Mouse (Mus musculus) thymus, adult 2 months (tissue): Measurements from ENCODE around the gene Cntn5. TPM values are rescaled to one million over a fixed set of nuclear protein-coding genes. Genes with fewer than 3 reads are reported as not detected.

Experiments used
- DNase-seq: peaks from one replicate; pipeline ENCODE4 v3.0.0; 2021
- H3K27ac ChIP-seq: fragments of 200-500 bp; 2 replicates; pipeline ENCODE4 v1.5.1; 2012; ENCODE audit warnings: low read length, control low read depth; ENCODE audit not compliant: control insufficient read depth, insufficient read depth
- H3K27me3 ChIP-seq: fragments of 200-500 bp; 2 replicates; pipeline ENCODE4 v1.6.1; 2012; ENCODE audit warnings: mild to moderate bottlenecking, low read length, moderate library complexity, mixed read lengths; ENCODE audit not compliant: control insufficient read depth, insufficient read depth
- H3K36me3 ChIP-seq: fragments of 200-500 bp; 2 replicates; pipeline ENCODE4 v1.6.1; 2012; ENCODE audit warnings: mild to moderate bottlenecking, low read length, moderate library complexity; ENCODE audit not compliant: control insufficient read depth, insufficient read depth
- H3K4me1 ChIP-seq: fragments of 200-500 bp; replicated peaks from 2 replicates; pipeline ENCODE4 v1.6.1; 2012; ENCODE audit warnings: low read length; ENCODE audit not compliant: control insufficient read depth, insufficient read depth
- H3K4me3 ChIP-seq: fragments of 200-500 bp; 2 replicates; pipeline ENCODE4 v1.5.1; 2012; ENCODE audit warnings: mild to moderate bottlenecking, low read length, control low read depth, moderate library complexity; ENCODE audit not compliant: control insufficient read depth, insufficient read depth
- CTCF ChIP-seq: fragments of 200-500 bp; IDR thresholded peaks from 2 replicates; pipeline ENCODE4 v1.5.1; 2012; ENCODE audit warnings: mild to moderate bottlenecking, control low read depth, low read length, moderate library complexity, borderline replicate concordance; ENCODE audit not compliant: control insufficient read depth, poor library complexity, insufficient read depth; ENCODE audit errors: extremely low read depth
- POLR2A ChIP-seq: fragments of 200-500 bp; IDR thresholded peaks from 2 replicates; pipeline ENCODE4 v1.6.1; 2012; ENCODE audit warnings: mild to moderate bottlenecking, low read length, control low read depth, moderate library complexity; ENCODE audit not compliant: control insufficient read depth, poor library complexity, insufficient read depth; ENCODE audit errors: extremely low read depth
- WGBS: fragments of 180-500 bp; shearing (Covaris S2); methylation state at CpG from one replicate; pipeline ENCODE4 v1.1.7; 2018; 5-methylcytosine and 5-hydroxymethylcytosine counted together
- polyA plus RNA-seq: library from polyadenylated mRNA; depleted of rRNA; stranded (reverse); fragments of >200 nt; gene quantifications from 2 replicates; pipeline ENCODE4 v1.2.3, GENCODE M21; 2012

Cntn5 gene
- polyA plus RNA-seq, 1 experiment = not detected

DNA sequence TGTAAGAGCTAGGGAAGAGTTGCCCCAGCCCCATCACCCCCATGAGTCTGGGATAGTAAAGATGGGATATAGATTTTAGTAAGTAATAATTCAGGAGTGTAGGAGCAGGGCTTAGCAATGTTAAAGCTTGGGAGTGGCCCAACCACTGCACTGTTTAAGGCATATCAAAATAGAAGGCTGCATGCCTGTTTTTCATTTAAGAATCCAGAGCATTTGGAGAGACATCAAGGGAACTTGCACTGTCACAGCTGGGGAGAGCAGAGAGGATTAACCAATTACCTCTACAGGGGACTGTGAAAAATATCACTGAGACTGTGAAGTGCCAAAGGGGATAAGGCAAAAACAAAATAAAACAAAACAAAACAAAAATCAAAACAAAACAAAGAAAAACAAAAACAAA is 412.3 kb downstream of the Cntn5 start:
- Histone ChIP-seq H3K4me1 (no peaks in the 10 kb centered on the region), H3K4me3 (no peak overlapping the region), H3K36me3 (no peaks in the 10 kb centered on the region), H3K27ac (no peak overlapping the region), H3K27me3 (no peaks in the 10 kb centered on the region)
- DNase-seq = no peak
- no peak for TF ChIP-seq CTCF
- TF ChIP-seq POLR2A = no peak

DNA sequence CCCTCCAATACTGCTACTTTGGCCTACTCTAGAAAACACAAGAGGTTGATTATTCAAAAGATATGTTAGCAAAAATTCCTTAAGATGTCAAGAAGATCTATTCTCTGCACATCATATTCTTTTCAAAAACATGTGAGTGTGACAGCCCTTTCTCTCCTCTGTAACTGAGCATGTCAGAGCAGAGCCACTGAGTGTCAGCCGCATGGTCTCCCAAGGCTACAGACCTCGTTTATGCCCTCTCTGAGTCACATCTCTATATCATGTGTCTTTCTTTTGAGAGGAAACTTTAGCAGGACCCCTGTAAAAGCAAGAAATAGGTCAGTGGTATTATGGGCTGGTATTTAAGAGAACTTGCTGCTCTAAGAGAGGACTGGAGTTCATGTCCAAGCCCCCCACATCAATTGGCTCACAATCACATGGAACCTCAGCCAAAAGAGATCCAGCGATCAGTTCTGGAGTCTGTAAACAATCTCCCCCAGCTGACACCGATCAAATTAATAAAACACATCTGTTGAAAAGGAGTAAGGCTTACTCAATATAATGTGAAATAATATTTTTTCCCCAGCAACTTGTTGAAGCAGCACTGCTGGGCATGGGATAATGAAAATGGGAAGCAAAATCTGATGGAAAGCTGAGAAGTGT is 433.0 kb downstream of the Cntn5 start:
- 78% methylated on average over 4 of the region's 4 CpGs for WGBS
- Histone ChIP-seq H3K27me3 (no peaks in the 10 kb centered on the region), H3K4me3 (no peak overlapping the region), H3K4me1 (no peaks in the 10 kb centered on the region), H3K27ac (no peak overlapping the region), H3K36me3 (no peaks in the 10 kb centered on the region)
- DNase-seq = no peak
- TF ChIP-seq POLR2A = no peak
- no peak for TF ChIP-seq CTCF

DNA sequence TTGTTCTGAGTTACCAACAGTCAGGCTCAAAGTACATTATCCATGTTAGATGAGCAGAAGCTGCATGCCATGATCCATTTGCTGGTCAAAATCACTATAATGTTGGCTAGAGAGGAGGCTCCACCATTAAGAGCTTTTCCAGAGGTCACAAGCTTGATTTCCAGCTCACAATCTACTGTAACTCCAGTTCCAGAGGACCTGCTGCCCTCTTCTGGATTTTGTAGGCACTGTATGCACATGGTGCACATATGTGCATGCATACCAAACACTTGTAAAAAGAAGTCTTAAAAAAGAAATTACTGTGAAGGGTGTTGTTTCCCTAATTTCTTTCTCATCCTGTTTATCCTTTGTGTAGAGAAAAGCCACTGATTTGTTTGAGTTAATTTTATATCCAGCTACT is 439.8 kb downstream of the Cntn5 start:
- Histone ChIP-seq H3K27me3 (no peaks in the 10 kb centered on the region), H3K36me3 (no peaks in the 10 kb centered on the region), H3K4me1 (no peaks in the 10 kb centered on the region), H3K4me3 (no peak overlapping the region), H3K27ac (no peak overlapping the region)
- no peak for DNase-seq
- TF ChIP-seq POLR2A = no peak
- TF ChIP-seq CTCF = no peak

DNA sequence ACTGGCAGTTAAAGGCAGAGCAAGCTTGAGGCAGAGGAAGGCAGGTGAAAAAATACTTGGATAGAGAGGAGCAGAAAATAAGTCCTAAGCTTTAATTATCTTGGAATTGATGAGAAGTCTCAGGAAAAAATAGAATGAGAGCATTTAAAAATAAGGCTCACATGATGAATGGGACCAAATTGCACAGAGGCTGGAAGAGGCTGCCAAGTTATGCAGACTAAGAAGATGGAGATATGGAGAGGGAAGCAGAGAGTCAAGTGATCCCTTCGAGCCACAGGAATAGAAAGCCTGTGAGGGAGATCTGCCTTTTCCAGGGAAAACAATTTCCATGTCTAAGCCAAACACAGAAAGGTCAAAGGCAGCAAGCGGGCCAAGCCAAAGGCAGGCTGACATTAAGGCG is 446.7 kb downstream of the Cntn5 start:
- H3K27ac ChIP-seq = no peak overlapping the region
- no peaks in the 10 kb centered on the region for H3K36me3 ChIP-seq
- no peak overlapping the region for H3K4me3 ChIP-seq
- no peaks in the 10 kb centered on the region for H3K4me1 ChIP-seq
- 66% methylated on average over 3 of the region's 3 CpGs for WGBS
- no peak for DNase-seq
- TF ChIP-seq POLR2A (no peak), CTCF (no peak)
- H3K27me3 ChIP-seq = no peaks in the 10 kb centered on the region

DNA sequence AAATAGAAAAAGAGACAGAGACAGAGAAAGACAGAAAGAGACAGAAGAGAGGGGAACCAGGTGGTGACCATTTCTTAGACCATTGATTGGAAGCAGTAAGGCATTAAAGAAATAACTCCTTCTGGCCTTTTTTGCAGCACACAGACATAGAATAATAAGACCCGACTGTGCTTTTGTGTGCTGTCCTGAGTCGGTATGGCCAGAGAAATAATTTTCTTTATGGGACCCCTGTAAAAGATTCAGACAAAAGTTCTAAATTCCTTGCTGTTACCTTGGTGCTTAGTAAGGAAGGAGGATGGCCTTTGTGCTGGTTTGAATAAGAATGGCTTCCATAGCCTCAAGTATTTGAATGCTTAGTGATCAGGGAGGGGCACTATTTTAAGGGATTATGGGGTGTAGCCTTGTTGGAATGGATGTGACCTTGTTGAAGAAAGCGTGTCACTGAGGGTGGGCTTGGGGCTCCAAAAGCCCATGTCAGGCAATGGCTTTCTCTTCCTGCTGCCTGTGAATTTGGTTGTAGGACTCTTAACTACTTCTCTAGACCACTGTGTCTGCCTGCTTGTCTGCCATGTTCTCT is 455.5 kb downstream of the Cntn5 start:
- WGBS = 93% methylated on average over 3 of the region's 3 CpGs
- no peak for TF ChIP-seq POLR2A
- no peak for TF ChIP-seq CTCF
- DNase-seq = no peak

DNA sequence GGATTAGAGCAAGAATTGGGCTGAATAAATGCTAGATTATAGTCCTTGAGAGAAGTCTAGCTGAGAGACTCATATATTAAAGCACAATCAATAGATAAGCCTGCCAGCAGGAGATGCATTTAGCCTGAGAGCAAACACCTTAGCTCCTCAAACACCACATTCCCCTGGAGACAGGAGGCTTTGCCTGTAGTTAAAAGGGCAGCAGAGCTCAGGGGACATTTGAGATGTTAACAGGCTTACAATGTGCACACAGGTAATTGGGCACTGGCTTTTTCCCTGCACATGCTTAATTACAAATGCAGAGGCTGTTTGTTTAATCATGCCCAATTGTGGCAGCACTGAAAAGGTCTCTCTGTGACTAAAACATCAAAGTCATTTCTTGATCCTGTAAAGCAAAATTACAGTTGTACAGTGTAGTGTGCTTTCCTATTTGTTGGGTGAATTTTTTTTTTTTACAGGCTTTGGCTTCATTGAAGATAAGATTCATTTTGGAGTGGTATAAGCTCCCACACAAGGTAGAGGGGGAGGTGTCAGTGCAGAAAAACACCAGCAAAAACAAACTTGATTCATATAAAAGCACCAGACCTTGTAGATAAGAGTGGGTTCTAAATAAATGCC is 457.2 kb downstream of the Cntn5 start:
- TF ChIP-seq CTCF = no peak
- Histone ChIP-seq H3K4me3 (no peak overlapping the region), H3K27ac (no peak overlapping the region), H3K36me3 (no peaks in the 10 kb centered on the region), H3K4me1 (no peaks in the 10 kb centered on the region), H3K27me3 (no peaks in the 10 kb centered on the region)
- no peak for DNase-seq

More for the DNA sequence above, 455.5 kb downstream of the Cntn5 start:
- Histone ChIP-seq H3K36me3 (no peaks in the 10 kb centered on the region), H3K27me3 (no peaks in the 10 kb centered on the region), H3K27ac (no peak overlapping the region), H3K4me1 (no peaks in the 10 kb centered on the region), H3K4me3 (no peak overlapping the region)
